Mouse (Mus musculus) spleen, postnatal 14 days (tissue): Measurements from ENCODE around the gene 1700029H14Rik.

Experiments used
- DNase-seq, 2 experiments: peaks; one replicate each; pipeline ENCODE4 v3.0.0; 2021 to 2022; ENCODE audit warnings: low spot score in 2 of 2

1700029H14Rik gene

GRCm38 (mm10) chr8:13504894-13505674 lies 57.2 kb downstream of the 1700029H14Rik start:
- DNase-seq = no peak

- DNase-seq = no peak
These were observed 58.2 kb downstream of the 1700029H14Rik start for GRCm38 (mm10) chr8:13503936-13504606.

- DNase-seq = no peak
These were observed 61.0 kb downstream of the 1700029H14Rik start for GRCm38 (mm10) chr8:13501221-13501620.
